Mouse (Mus musculus) cerebellum, postnatal 25 days (tissue): ENCODE data around the gene St8sia1.

Source experiments
- DNase-seq, 2 experiments: peaks; one replicate each; pipeline ENCODE4 v3.0.0; 2021; ENCODE audit warnings: mixed read lengths in 2 of 2

Gene St8sia1

DNA sequence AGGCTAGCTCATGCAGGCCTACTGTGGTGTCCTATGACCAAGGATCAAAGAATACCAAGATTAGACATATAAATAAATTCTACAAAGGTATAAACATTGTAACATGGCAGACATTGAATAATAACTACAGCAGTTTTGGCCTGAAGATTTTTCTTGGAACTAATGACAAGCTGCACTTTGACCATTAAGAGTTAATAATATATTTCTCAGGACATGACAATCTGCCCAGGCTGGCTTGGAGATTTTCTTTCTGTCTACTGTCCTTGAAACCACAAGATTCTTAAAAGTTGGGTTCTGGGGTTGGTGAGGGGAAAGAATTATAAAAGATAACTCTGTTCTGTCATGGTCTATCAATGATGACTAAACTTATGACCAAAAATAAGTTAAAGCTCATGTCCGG, 103.9 kb downstream of the St8sia1 start:
- no peak for DNase-seq

DNA sequence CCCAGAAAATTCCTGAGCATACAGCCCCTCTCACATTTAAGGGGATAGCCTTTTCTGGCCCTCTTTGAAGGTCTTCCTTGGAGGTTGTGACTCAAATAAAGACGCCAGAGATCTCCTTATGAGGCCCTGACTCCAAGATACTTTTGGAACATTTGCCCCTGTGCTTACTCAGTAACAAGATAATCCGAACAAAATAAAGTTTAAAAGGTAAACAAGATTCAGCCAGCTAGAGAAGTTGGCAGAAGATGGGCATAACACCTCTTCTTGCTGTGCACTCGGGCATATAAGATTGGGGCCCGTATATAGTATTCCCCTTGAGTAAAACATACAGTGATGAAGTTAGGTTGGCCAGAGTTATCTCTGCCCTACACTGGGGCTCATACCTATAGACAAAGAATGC, 104.3 kb downstream of the St8sia1 start:
- no peak for DNase-seq

DNA sequence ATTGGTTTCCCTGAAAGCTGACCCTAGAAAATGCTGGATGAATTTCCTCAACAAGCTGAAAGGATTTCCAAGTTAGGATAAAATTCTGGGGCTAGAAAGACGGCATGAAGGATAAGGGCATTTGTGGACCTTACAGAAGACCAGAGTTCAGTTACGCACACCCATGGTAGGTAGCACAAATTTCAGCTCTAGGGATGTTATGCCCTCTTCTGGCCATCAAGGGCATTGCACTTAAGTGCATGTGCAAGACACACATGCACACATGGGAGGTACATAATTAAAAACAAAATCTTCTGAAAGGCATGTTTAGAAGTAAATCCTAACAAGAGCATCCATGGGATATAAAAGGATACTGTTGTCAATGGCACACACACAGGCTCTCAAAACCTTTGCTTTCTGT, 105.3 kb downstream of the St8sia1 start:
- peak in 1 of 2 experiments; percentile 45 for DNase-seq

DNA sequence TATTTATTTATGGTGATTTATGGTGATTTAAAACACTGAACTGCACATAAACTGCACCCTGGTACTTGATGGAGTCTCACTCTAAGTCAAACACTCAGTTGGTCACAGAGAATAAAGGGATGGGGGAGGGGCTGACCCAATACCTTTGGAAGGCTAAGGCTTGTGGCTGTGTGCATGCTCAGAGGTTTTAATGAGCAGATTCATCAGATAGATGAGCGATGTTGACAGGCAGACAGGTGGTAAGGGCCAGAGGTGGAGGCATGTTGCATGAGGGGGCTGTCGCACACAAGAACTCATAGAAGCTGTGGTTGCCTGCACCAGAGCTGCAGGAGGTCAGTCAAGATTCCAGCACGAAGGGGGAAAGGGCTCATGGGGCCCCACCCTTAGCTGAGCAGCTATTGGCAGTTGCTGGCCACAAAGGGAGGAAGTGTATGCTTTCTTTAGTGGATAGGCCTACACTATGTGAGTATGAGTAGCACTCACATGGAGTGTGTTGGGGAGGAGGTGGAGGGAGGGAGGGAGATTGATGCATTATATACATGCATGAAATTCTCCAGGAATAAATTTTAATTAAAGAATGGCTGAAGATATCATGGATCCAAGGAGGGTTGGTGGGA, 107.9 kb downstream of the St8sia1 start:
- no peak for DNase-seq

GRCm38 (mm10) chr6:142855761-142856160, 108.5 kb downstream of the St8sia1 start:
- no peak for DNase-seq

- no peak for DNase-seq
These were observed 111.6 kb downstream of the St8sia1 start for GRCm38 (mm10) chr6:142852419-142853377.

GRCm38 (mm10) chr6:142850436-142850835, 113.8 kb downstream of the St8sia1 start:
- peak in 1 of 2 experiments; percentile 33 for DNase-seq

GRCm38 (mm10) chr6:142849326-142849725, 114.9 kb downstream of the St8sia1 start:
- DNase-seq = no peak

DNA sequence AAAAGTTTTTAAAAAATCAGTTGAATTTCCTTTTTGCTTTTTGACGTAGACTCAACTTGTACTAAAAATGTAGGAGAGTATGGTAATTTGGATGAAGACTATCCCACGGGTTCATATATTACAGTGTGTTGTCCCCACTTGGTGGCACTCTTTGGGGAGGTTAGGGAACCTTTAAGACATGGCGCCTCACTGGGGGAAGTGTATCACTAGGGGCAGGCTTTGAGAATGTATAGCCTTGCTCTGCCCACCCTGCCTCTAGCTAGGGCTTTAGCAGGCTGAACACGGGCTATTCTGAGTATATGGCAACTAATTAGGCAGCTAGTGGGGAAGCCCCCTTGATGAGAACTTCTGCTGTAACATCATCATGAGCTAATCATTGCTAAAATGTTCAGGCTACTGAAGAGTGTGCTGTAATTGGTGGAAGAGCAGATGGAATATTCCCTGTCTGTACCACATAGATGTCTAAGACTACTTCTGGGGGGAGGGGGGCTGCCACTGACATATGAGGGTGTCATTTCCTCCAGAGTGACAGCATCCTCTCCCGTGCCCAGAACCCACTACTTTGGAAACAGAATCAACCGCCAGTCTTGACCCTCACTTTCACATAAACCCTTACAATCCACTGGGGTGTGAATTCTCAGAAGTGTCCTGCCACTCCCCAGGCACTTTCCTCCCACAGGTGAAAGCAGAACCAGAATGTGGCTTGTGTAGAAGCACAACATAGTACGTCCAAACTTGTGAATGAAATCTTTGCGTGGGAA, 116.2 kb downstream of the St8sia1 start:
- no peak for DNase-seq

GRCm38 (mm10) chr6:142846855-142847254, 117.4 kb downstream of the St8sia1 start:
- no peak for DNase-seq

DNA sequence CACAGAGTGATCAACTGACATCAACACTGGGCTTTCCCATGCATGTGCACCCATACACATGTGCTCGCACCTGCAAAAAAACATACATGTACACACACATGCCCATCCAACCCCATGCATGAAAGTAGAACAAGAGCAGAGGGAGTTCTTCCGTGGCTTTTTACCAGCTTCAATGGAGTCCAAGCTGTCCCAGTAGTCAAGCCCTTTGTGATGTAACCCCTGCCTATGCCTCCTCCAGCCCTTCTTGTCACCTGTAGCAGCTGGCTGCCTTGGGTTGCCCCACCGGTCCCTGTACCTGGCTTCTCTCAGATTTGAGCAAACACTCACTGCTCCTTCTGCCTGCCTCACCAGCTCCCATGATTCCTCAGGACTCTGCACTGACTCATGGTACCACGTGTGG, 119.2 kb downstream of the St8sia1 start:
- DNase-seq = peak in 1 of 2 experiments; percentile 2

DNA sequence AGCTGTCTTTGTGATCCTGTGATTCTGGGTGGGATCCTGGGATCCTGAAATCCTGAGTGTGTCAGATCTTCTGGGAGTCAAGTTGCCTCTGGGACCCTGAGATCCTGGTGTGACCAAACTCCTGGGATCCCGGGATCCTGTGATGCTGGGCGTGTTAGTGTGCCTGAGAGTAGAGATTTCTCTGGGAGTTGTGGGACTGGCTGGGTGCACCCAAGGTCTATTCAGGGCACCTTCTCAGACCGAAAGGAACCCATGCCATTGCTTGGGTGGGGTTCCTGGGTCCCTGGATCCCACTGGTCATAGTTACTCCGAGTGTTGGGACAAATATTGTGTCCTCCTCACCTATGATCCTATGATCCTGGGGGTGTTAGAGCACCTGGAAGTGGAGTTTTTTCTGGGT, 120.2 kb downstream of the St8sia1 start:
- DNase-seq = peak in 1 of 2 experiments; percentile 3

DNA sequence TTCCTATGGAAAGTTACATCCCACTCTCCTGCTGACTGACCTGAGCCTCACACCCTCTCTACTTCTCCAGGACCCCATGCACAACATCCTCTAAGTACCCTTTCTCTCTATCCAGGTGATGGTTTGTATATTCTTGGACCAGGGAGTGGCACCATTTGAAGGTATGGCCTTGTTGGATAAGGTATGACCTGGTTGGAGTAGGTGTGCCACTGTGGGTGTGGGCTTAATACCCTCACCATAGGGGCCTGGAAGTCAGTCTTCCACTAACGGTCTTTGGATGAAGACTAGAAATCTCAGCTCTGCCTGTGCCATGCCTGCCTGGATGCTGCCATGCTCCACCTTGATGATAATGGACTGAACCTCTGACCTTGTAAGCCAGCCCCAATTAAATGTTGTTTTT, 125.8 kb downstream of the St8sia1 start:
- peak in 1 of 2 experiments; percentile 2 for DNase-seq

DNA sequence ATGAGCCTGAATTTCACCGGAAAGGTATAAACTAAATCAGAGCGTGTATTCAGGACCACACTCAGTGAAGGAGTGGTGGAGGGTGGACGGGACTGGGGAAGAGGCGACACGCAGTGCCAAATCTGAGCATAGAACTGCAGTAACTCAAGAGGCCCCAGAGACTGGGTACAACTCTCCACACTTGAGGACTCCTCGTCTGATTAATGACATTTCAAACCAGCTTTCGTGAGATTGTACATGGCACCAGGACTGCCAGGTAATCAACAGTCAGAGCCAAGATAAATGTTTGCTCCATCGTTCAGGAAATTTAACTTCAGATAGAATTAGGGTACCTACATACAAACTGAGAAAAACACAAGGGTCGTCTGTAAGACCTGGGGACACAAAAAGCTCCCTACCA, 126.9 kb downstream of the St8sia1 start:
- no peak for DNase-seq

- peak in 1 of 2 experiments; percentile 10 for DNase-seq
These were observed 128.5 kb downstream of the St8sia1 start for GRCm38 (mm10) chr6:142835726-142836125.

DNA sequence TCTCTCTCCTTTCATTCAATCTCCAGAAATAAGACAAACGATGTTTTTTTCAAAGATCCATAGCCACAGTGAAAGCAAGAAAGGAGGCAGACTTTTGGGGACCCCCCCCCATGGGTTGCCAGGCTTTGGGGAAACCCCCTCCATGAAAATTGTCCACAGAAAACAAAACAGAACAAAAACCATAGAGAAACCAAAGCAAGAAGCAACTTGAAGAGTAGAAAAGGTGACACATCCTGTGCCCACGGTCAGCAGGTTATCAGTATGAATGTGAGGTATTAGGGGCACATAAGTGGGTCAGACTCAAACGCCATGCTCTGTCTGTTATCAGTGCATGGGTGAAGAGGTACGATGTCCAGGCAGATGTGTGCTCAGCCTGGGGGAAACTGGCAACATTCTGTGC, 129.3 kb downstream of the St8sia1 start:
- DNase-seq = peak in 1 of 2 experiments; percentile 2

DNA sequence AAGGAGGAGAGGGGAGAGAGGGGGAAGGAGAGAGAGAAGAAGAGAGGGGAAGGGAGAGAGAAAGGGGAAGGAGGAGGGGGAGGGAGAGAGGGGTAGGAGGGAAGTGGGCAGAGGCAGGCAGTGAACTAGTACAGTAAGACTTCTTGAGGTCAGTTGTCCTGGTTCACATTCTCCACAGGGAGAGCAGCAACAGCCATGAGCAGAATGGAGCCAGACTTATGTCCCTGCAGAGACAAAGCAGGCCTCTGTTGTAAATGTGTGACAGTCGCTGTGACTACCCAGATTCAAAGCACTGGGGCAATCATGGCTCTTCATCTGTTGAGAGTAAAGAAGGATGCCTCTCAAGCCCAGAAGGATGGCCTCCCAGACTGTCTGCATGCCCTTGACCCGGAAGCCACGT, 132.5 kb downstream of the St8sia1 start:
- DNase-seq = no peak

DNA sequence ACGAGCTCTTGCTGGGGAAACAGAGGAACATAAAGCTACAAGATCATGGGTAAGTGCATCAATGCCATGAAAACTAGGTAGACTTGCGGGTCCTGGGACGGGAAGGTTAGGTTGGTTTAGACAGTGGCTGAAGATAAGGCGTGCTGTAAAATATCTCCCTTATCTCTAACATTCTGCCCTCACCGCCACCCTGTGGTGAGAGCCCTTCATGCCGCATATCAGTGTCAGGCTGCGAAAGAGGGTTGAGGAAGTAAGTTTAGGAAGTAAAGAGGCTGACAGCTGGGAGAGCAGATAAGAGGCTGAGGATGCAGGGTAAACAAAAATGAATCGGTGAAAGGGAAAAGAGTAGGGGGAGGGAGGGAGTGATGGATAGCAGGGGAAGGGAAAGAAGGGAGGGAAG, 133.0 kb downstream of the St8sia1 start:
- no peak for DNase-seq

DNA sequence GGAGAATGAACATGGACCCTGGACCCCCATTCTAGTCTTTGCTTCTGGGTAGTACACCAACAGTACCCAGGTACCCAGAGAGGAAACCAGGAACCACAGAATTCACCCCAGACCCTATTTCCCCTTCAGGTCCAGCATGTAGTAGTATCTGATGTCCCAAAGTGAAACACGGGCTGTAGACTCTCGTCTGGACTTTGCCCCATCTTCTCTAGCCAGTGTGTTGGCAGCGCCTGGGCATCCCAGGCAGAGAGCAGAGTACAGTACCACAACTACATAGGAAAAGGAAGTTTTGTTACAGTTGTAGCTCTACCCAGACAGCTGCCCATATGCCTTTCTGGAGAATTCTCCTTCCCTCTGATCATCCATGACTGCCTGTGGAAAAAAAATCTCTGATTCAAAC, 134.0 kb downstream of the St8sia1 start:
- no peak for DNase-seq

GRCm38 (mm10) chr6:142825449-142825848, 138.8 kb downstream of the St8sia1 start:
- no peak for DNase-seq

DNA sequence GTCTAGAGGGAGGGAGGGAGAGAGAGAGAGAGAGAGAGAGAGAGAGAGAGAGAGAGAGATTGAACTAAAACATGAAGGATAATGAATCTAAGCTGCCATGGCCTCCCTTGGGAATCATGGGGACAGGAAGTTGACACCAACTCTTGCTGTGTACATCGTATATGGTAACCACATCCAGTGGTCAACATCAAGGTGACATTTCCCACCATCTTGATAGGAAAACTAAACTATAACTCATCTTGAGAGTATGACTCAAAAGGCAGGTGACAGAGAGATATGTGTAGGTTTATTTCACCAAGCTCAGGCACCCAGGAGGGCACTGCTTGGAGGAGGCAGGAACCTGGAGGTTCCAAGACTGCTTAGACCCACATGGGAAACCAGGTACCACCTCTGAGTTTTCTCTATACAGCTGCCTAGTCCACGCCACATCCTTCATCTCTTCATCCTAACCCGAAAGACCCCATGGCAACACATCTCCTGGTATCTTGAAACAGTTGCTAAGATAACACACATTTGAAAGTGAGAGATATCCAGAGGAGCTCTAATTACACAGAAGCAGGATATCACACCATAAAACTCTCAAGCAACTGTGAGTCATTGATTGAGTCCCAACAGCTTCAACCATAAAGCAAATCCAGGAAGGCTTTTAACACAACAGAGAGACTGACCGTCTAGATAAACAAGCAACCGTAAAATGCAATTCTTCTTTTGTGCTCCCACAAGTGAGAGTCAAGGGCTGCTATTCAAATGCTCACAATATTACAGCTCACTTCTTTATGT, 141.1 kb downstream of the St8sia1 start:
- DNase-seq = no peak

DNA sequence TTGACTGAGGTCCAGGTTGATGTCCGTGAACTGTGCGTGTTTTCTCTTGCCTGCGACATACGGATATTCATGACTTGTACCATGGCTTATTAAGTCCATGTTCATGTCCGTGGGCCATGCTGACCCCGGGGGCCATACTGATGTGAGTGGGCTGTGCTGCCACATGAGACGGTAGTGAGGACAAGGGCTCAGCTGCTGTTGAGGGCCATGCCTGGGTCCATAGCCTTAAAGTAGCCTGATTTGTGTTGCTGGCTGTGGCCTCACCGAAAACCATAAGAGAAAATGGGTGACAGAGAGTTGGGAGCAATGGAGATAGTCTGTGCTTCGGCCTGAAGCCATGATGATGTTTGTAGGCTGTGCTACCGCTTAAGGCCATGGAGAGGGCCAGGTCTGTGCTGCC, 145.9 kb downstream of the St8sia1 start:
- no peak for DNase-seq

DNA sequence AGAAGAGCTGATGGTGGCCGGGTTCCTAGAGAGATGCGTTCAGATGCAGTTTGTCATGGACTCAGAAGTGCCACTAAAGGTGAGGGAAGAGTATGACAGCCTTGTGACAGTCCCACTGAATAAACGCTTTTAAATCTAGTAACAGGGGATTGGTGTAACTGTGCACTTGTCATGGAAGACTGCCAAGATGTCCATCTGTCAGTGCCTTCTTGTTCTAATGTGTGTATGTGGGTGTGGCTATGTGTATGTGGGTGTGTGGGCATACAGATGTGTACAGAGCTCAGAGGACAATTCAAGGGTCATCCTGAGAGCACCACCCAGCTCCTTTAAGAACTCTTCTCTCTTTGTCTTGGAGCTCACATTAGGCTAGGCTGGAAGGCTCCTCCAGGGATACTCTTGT, 148.7 kb downstream of the St8sia1 start:
- DNase-seq = no peak
